ENCODE assay signal across 18 mouse cellular contexts in genomic region chr5:57821099-57821498, GRCm38 (mm10).
DNase-seq lines count a peak whose midpoint lies in the region; ATAC-seq lines count a peak whose summit lies in the region.
"Had no signal": no experiment of that assay in that cellular context is flagged by ENCODE, and none has a peak within 500 bp of the region (broad histone marks: within the 10 kb centered on the region; RNA-seq: fewer than 3 reads in every experiment).

No protein-coding gene starts in this region.

- no peak overlapping the region for H3K9ac ChIP-seq in hindbrain, embryonic 13.5 days
- H3K9ac ChIP-seq in neural tube, embryonic 14.5 days (replicated peaks; ENCODE audit: low read depth, low read length), result no peak overlapping the region
- H3K9ac ChIP-seq: embryonic facial prominence, embryonic 12.5 days; forebrain, embryonic 15.5 days; heart, embryonic 12.5 days had no signal

- no peak overlapping the region for H3K4me2 ChIP-seq in hindbrain, embryonic 13.5 days
- H3K4me2 ChIP-seq in neural tube, embryonic 14.5 days (ENCODE audit: low read depth, low read length), result no peak overlapping the region
- H3K4me2 ChIP-seq: embryonic facial prominence, embryonic 12.5 days; forebrain, embryonic 15.5 days; heart, embryonic 12.5 days had no signal

- no peak overlapping the region for H3K4me3 ChIP-seq in hindbrain, embryonic 13.5 days
- no peak overlapping the region for H3K4me3 ChIP-seq in hindbrain, embryonic 10.5 days
- no peak overlapping the region for H3K4me3 ChIP-seq in neural tube, embryonic 14.5 days (ENCODE audit: low read depth, low read length)
- H3K4me3 ChIP-seq: embryonic facial prominence, embryonic 12.5 days; forebrain, embryonic 15.5 days; heart, embryonic 12.5 days had no signal

- no peak for DNase-seq in hindbrain, embryonic 10.5 days (ENCODE audit: low spot score)
- no peak for DNase-seq in neural tube, embryonic 10.5 days (ENCODE audit: extremely low spot score, low spot score)
- DNase-seq in retina, embryonic 14.5 days (ENCODE audit: low spot score), result peak; percentile 42
- no peak for DNase-seq in urinary bladder, postnatal 10 days (ENCODE audit: low spot score)
- DNase-seq: adrenal gland, adult 2 months; adrenal gland, postnatal 25 days; cerebellum, adult 11-12 months; cerebellum, adult 9-10 months; cerebellum, postnatal 25 days; gastrocnemius, postnatal 14 days; heart, postnatal 4 days had no signal

- no peaks in the 10 kb centered on the region for H3K36me3 ChIP-seq in hindbrain, embryonic 13.5 days
- no peaks in the 10 kb centered on the region for H3K36me3 ChIP-seq in hindbrain, embryonic 10.5 days
- no peaks in the 10 kb centered on the region for H3K36me3 ChIP-seq in neural tube, embryonic 14.5 days (ENCODE audit: control insufficient read depth, insufficient read depth, low read length)
- H3K36me3 ChIP-seq: embryonic facial prominence, embryonic 12.5 days; forebrain, embryonic 15.5 days; heart, embryonic 12.5 days had no signal

- peak overlapping the region; percentile 40; the same call in 1 of the 2 replicates for H3K27ac ChIP-seq in hindbrain, embryonic 13.5 days
- H3K27ac ChIP-seq in hindbrain, embryonic 10.5 days, result no peak overlapping the region
- peak overlapping the region; percentile 17; the same call in 1 of the 2 replicates for H3K27ac ChIP-seq in neural tube, embryonic 14.5 days (ENCODE audit: low read depth, low read length)
- H3K27ac ChIP-seq: embryonic facial prominence, embryonic 12.5 days; forebrain, embryonic 15.5 days had no signal

- H3K9me3 ChIP-seq in hindbrain, embryonic 13.5 days, result no peaks in the 10 kb centered on the region
- no peaks in the 10 kb centered on the region for H3K9me3 ChIP-seq in hindbrain, embryonic 10.5 days
- H3K9me3 ChIP-seq in neural tube, embryonic 14.5 days (ENCODE audit: control insufficient read depth, low read length), result no peaks in the 10 kb centered on the region
- H3K9me3 ChIP-seq: embryonic facial prominence, embryonic 12.5 days; forebrain, embryonic 15.5 days; heart, embryonic 12.5 days had no signal

- peak; percentile 52; the same call in 1 of the 2 replicates for ATAC-seq in hindbrain, embryonic 13.5 days (ENCODE audit: low FRiP score)
- ATAC-seq in neural tube, embryonic 14.5 days (ENCODE audit: low read depth), result peak; percentile 70; the same call in 1 of the 2 replicates
- ATAC-seq: forebrain, embryonic 15.5 days; inflammation-experienced regulatory T-cells, adult 6 months; intestine, postnatal 0 days had no signal

- H3K4me1 ChIP-seq in hindbrain, embryonic 13.5 days (replicated peaks), result 0 out of 2 replicates have a peak, but pooled peaks cover 8% of the 10 kb centered on the region
- no peaks in the 10 kb centered on the region for H3K4me1 ChIP-seq in hindbrain, embryonic 10.5 days (replicated peaks)
- H3K4me1 ChIP-seq in neural tube, embryonic 14.5 days (ENCODE audit: control insufficient read depth, insufficient read depth, low read length), result peaks cover 3% of the 10 kb centered on the region; the same call in 1 of the 2 replicates
- H3K4me1 ChIP-seq: embryonic facial prominence, embryonic 12.5 days; forebrain, embryonic 15.5 days had no signal

- no peaks in the 10 kb centered on the region for H3K27me3 ChIP-seq in hindbrain, embryonic 13.5 days
- H3K27me3 ChIP-seq in hindbrain, embryonic 10.5 days (ENCODE audit: insufficient read depth, poor library complexity, severe bottlenecking), result no peaks in the 10 kb centered on the region
- H3K27me3 ChIP-seq in neural tube, embryonic 14.5 days (ENCODE audit: control insufficient read depth, insufficient read depth, low read length), result no peaks in the 10 kb centered on the region
- H3K27me3 ChIP-seq: embryonic facial prominence, embryonic 12.5 days; forebrain, embryonic 15.5 days; heart, embryonic 12.5 days had no signal

- WGBS in hindbrain, embryonic 13.5 days, result 74% methylated on average over 8 of the region's 8 CpGs
- WGBS in hindbrain, embryonic 10.5 days, result 93% methylated on average over 8 of the region's 8 CpGs
- WGBS in neural tube, embryonic 14.5 days, result 81% methylated on average over 8 of the region's 8 CpGs
